Mouse (Mus musculus): ENCODE data around the gene Gm21897.

GRCm38 (mm10) chr16:15355339-15355738 lies 38.1 kb downstream of the Gm21897 start:
- TF ChIP-seq ZC3H11A (IDR thresholded peaks at IDR 0.05; ENCODE audit: borderline replicate concordance, low read depth, low read length) (no peak), CHD2 (IDR thresholded peaks at IDR 0.05; ENCODE audit: low read depth, low read length) (no peak)

Data from ES-E14 (cell line).